Mouse (Mus musculus) spleen, postnatal 36 days (tissue): ENCODE measurements around the gene Med8.

Source experiments
- DNase-seq, 2 experiments: peaks; one replicate each; pipeline ENCODE4 v3.0.0; 2022; ENCODE audit warnings: low spot score in 2 of 2, mixed read lengths in 1 of 2

Med8 gene

GRCm38 (mm10) chr4:118415779-118416178 is 6.6 kb downstream of the Med8 start:
- DNase-seq, result no peak

DNA sequence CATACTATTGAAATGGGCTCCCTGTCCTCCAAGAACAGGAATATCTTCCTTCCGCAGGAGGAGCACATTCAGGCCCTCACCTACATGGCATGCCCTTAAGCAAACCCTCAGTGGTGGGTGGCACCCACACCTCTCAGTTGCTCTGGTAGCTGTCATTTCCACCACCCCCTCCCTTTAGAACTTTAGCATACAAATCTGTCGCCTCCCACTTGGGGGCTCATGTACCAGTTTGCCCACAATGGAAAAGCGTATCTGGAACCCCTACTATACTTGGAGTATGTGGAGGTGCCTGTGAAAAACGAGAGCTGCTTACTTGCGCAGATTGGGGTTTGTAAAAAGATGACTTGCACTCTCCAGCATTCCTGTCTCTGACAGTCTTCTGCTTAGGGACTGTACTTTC is 7.2 kb downstream of the Med8 start:
- no peak for DNase-seq

DNA sequence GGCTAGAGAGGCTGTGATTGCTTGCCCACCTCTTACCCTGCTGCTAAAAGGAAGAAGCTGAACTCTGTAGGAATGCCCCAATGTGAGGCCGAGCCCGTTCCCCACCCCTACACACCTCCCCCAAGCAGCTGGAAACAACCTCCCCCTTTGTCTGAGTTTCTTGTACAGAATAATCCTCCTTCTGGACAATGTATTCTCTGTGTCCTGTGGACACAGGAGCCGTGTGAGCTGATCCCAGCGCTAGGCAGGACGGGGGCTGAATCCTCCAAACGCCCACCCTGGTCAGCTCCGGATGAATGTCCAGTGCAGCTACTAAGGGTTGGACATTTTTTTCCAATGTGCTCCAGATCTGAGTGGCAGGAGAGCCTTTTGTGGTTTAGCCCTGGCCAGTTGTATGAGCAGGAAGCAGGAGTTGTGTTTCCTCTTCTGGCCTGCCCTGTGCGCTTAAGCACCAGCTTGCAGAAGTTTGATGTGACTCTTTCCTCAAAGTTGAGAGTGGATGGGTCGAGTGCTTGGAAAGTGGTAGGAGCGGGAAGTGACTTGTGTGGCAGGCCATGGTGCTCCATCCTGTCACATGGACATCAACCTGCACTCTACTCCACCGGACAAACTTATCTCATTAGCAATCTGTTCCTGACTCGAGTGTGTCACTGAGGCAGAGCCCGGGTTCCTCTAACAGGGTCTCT is 8.1 kb downstream of the Med8 start:
- DNase-seq, result no peak

DNA sequence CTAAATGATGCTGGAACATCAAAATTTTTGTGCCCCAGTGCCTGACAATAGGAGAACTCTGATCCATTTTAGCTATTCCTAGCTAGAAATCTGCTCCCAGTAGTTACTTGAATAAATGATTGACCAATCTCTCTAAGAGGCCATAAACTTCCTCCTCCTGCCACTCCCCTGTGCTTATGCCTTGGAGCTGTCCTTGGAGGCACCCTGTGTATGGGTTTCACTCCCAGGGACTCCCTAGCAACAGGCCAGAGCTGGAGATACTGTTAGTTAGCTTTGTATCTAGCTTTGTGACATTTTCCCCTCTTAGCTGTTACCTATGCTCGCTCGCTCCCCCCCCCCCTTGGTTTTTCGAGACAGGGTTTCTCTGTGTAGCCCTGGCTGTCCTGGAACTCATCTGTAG is 12.2 kb downstream of the Med8 start:
- no peak for DNase-seq

DNA sequence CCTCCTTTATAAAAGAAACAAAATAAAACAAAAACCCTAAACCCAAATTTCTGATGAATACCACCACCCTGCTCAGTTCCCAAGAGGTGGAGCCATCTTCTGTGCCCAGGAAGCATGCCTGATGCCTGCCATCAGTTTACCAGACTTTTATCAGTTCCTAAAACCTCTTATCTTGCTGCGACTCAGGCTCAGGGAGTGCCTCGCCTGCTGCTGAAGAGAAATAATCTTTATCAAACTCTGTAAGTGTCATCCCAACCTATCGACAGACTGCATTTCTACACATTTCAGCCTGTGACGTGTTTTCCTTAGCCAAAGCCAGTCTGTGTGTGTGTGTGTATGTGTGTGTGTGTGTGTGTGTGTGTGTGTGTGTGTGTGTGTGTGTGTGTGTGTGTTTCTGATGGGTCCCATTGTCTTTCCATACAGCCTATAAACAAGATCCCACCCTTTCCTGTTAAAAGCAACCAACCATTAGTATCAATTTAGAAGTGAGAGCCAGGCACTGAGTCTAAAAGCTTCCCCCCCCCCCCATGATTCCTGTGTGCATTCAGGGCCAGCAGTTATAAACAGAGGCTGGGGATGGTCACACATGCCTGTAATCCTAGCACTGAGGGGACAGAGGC is 15.5 kb downstream of the Med8 start:
- peak in 1 of 2 experiments; percentile 34 for DNase-seq

GRCm38 (mm10) chr4:118425374-118425773 is 16.2 kb downstream of the Med8 start:
- no peak for DNase-seq

- no peak for DNase-seq
These were observed 18.3 kb downstream of the Med8 start for GRCm38 (mm10) chr4:118427415-118427767.

- peak; percentile 91 to 93 for DNase-seq
These were observed 18.8 kb downstream of the Med8 start, which contains the start of gene Elovl1 for GRCm38 (mm10) chr4:118427768-118428451. Gene Elovl1, plus strand, starts transcription at chr4:118428093.

GRCm38 (mm10) chr4:118428531-118429214 is 19.5 kb downstream of the Med8 start:
- peak; percentile 14 to 33 for DNase-seq

GRCm38 (mm10) chr4:118429215-118429895 is 20.2 kb downstream of the Med8 start:
- peak in 1 of 2 experiments; percentile 19 for DNase-seq

GRCm38 (mm10) chr4:118432332-118432731 is 23.2 kb downstream of the Med8 start:
- DNase-seq, result no peak

- peak; percentile 90 to 92 for DNase-seq
These were observed 27.9 kb downstream of the Med8 start, which contains the start of gene Cdc20 for GRCm38 (mm10) chr4:118436820-118437603. Gene Cdc20, minus strand, starts transcription at chr4:118437352.

DNA sequence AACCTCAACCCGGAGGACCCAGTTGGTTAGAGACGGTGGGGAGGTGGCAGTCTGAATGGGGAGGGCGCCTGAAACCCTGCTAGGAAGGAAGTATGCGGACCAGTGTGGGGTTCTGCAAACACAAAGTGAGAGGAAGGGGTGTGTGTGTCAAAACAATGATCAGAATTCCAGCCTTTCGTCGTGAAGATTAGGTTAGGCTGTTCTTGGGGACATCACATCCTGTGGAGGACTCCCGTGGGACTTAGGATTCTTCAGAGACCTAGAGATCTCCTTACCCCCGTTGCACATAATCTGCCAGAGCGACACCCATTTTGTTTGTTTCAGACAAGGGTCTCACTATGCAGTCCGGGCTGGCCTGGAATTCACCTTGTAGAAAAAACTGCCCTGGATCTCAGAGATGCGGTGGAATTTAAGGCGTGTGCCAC is 28.7 kb downstream of the Med8 start:
- peak; percentile 29 to 30 for DNase-seq

- no peak for DNase-seq
These were observed 36.0 kb downstream of the Med8 start for GRCm38 (mm10) chr4:118445088-118445487.

DNA sequence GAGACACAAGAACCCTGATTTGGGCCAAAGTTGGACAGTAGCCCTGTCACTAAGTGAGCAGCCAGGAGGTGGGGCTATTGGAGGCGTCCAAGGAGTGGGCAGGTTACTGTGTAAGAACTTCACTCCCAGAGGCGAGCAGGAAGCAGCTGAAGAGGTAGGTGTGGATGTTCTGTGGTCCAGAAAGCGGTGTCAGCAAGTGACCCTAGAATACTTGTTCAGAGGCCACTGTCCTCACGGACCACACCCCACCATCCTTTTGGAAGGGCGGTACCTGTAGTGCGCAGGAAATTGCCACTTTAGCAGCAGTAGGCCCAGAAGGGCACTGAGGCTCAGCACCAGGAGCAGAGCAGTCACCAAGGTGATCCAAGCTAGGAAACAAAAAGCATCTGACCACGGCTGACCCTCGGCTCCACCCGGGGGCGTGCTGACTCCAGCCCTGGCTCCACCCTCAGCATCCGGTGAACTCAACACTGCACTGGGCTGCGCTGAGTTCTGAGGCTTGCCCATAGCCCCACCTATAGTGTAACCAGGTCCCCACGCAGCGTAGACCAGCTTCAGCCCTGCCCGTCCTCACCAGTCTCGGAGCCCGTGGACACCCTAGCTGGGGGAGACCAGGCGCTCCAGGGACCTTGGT is 36.8 kb downstream of the Med8 start:
- DNase-seq, result no peak

- no peak for DNase-seq
These were observed 37.4 kb downstream of the Med8 start for GRCm38 (mm10) chr4:118446415-118447153.

- DNase-seq, result no peak
These were observed 48.3 kb downstream of the Med8 start, which contains the start of gene Mpl for GRCm38 (mm10) chr4:118457345-118457975. Gene Mpl, minus strand, starts transcription at chr4:118457513.

DNA sequence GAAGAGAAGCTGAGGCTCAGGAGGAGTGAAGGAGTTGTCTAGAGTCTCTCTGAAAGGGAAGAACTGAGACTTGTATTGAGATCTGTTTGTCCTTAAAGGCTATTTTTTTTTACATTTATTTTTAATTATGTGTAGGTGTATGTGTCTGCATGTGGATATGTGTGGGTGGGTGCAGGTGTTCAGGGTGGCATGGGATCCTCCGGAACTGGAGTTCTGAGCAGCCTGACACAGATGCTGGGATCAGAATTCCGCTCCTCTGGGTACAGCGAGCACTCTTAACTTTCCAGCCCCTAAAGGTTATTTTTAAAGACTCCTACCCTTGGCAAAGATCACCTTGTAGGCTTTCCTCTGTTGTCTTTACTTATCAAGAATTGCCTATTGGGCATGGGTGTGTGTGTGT is 55.8 kb downstream of the Med8 start:
- DNase-seq, result no peak
